10 mouse cellular contexts compared by ENCODE assay signal in genomic region chr4:120974711-120975427, GRCm38 (mm10). TPM values are rescaled to one million over a fixed set of nuclear protein-coding genes. Genes with fewer than 3 reads are reported as not detected.
A peak's percentile ranks its signal among the peaks of the same experiment; 100 is the strongest.
DNase-seq lines count a peak whose midpoint lies in the region; ATAC-seq and TF ChIP-seq lines count a peak whose summit lies in the region.
"Had no signal": no experiment of that assay in that cellular context is flagged by ENCODE, and none has a peak within 500 bp of the region (broad histone marks: within the 10 kb centered on the region; RNA-seq: fewer than 3 reads in every experiment).

No protein-coding gene starts in this region.

- WGBS in spleen, adult 2 months, result 26% methylated on average over 11 of the region's 11 CpGs
- WGBS in lung, embryonic 16.5 days, result 74% methylated on average over 11 of the region's 11 CpGs

- H3K27ac ChIP-seq in spleen, adult 2 months (ENCODE audit: insufficient read depth, low read length), result peak overlapping the region; percentile 82
- 0 out of 2 replicates have a peak overlapping the region, but pooled peaks have one; percentile 2 for H3K27ac ChIP-seq in lung, embryonic 16.5 days (ENCODE audit: low read length)
- H3K27ac ChIP-seq: embryonic facial prominence, embryonic 15.5 days had no signal

- H3K4me1 ChIP-seq in spleen, adult 2 months (ENCODE audit: control insufficient read depth, insufficient read depth, insufficient read length), result peaks cover 19% of the 10 kb centered on the region
- no peaks in the 10 kb centered on the region for H3K4me1 ChIP-seq in lung, embryonic 16.5 days (replicated peaks; ENCODE audit: control insufficient read depth, insufficient read depth, low read length)
- H3K4me1 ChIP-seq: embryonic facial prominence, embryonic 15.5 days had no signal

- no peak for DNase-seq in cerebellum, postnatal 10 days
- no peak for DNase-seq in spleen, adult 2 months (ENCODE audit: low read depth in 1 of 2, low spot score in 2 of 2)
- DNase-seq in spleen, adult 18-20 months, result no peak
- no peak for DNase-seq in urinary bladder, postnatal 36 days (ENCODE audit: low spot score in 2 of 2)
- no peak for DNase-seq in spleen, adult 12 weeks (ENCODE audit: low spot score)
- DNase-seq in heart, postnatal 10 days, result no peak
- DNase-seq: lung, embryonic 14.5 days had no signal

- peak; percentile 57; the same call in 1 of the 2 replicates for ATAC-seq in cerebellum, adult (ENCODE audit: insufficient number of reproducible peaks, low FRiP score, low TSS enrichment)
- ATAC-seq in lung, embryonic 16.5 days (ENCODE audit: low read depth), result no peak

- peaks cover 33% of the 10 kb centered on the region for H3K36me3 ChIP-seq in spleen, adult 2 months (ENCODE audit: control insufficient read depth, insufficient read depth, low read length)
- H3K36me3 ChIP-seq in lung, embryonic 16.5 days (ENCODE audit: control insufficient read depth, insufficient read depth, low read length), result peaks cover 11% of the 10 kb centered on the region

- H3K4me2 ChIP-seq in lung, embryonic 16.5 days (ENCODE audit: low read depth, low read length), result no peak overlapping the region
- H3K4me2 ChIP-seq: embryonic facial prominence, embryonic 15.5 days; lung, embryonic 14.5 days had no signal

- H3K27me3 ChIP-seq in spleen, adult 2 months (ENCODE audit: control insufficient read depth, insufficient read depth, low read length), result no peaks in the 10 kb centered on the region
- H3K27me3 ChIP-seq in lung, embryonic 16.5 days (ENCODE audit: control insufficient read depth, insufficient read depth, low read depth, low read length), result no peaks in the 10 kb centered on the region
- H3K27me3 ChIP-seq: embryonic facial prominence, embryonic 15.5 days had no signal

- TF ChIP-seq POLR2A in spleen, adult 2 months (IDR thresholded peaks at IDR 0.05; ENCODE audit: low read depth, low read length), result no peak

- intact Hi-C loops in heart, postnatal 10 days (cut with DNase I), result no loop called here

- no peak for TF ChIP-seq CTCF in spleen, adult 2 months (IDR thresholded peaks at IDR 0.05; ENCODE audit: extremely low read depth, insufficient read depth, insufficient read length, insufficient replicate concordance)

- peak overlapping the region; percentile 44 for H3K4me3 ChIP-seq in spleen, adult 2 months (ENCODE audit: extremely low read depth, insufficient read depth, insufficient read length)
- H3K4me3 ChIP-seq in lung, embryonic 16.5 days (ENCODE audit: low read length), result no peak overlapping the region
- H3K4me3 ChIP-seq: embryonic facial prominence, embryonic 15.5 days had no signal

- H3K9me3 ChIP-seq in lung, embryonic 16.5 days (ENCODE audit: control insufficient read depth, low read length), result no peaks in the 10 kb centered on the region
- H3K9me3 ChIP-seq: embryonic facial prominence, embryonic 15.5 days had no signal

- no peak overlapping the region for H3K9ac ChIP-seq in lung, embryonic 16.5 days (ENCODE audit: low read length)
- H3K9ac ChIP-seq: embryonic facial prominence, embryonic 15.5 days; lung, embryonic 14.5 days had no signal

RNA-seq across cellular contexts. Expression of gene Zfp69, which starts 23.4 kb away (rescaled TPM):
- polyA plus RNA-seq in spleen, adult 2 months (2012; rRNA removed), result 2.3 and 3.3 TPM in 2 replicates
- 6.8 and 7.5 TPM in 2 replicates for polyA plus RNA-seq in lung, embryonic 16.5 days (2015; fragmentation: Nextera tagmentation; extraction: Ambion mirVana)
- 1 to 10 TPM; 4.1 to 4.6 TPM for total RNA-seq in heart, postnatal 10 days (2021)

RNA-seq across cellular contexts. Expression of gene Smap2, which starts 42.2 kb away (rescaled TPM):
- 63.7 and 71.5 TPM in 2 replicates for polyA plus RNA-seq in spleen, adult 2 months (2012; rRNA removed)
- 12.3 and 12.6 TPM in 2 replicates for polyA plus RNA-seq in lung, embryonic 16.5 days (2015; fragmentation: Nextera tagmentation; extraction: Ambion mirVana)
- total RNA-seq in heart, postnatal 10 days (2021), result 10 to 100 TPM; 29.9 to 32.8 TPM

RNA-seq across cellular contexts. Expression of gene Exo5, which starts 50.1 kb away (rescaled TPM):
- polyA plus RNA-seq in spleen, adult 2 months (2012; rRNA removed), result 4.1 and 4.5 TPM in 2 replicates
- polyA plus RNA-seq in lung, embryonic 16.5 days (2015; fragmentation: Nextera tagmentation; extraction: Ambion mirVana), result 26.8 and 27.2 TPM in 2 replicates
- total RNA-seq in heart, postnatal 10 days (2021), result 1 to 10 TPM; 4.2 to 5.4 TPM
